Mouse (Mus musculus) embryonic fibroblast, embryonic 13.5 days (primary cell): ENCODE results near the gene Gyg. TPM values are rescaled to one million over a fixed set of nuclear protein-coding genes. Genes with fewer than 3 reads are reported as not detected.

ENCODE experiments used
- H3K27ac ChIP-seq: 2 replicates; pipeline ENCODE4 v1.5.1; 2012; ENCODE audit warnings: low read length, control low read depth, inconsistent platforms; ENCODE audit not compliant: insufficient read depth
- H3K4me1 ChIP-seq: 2 replicates; pipeline ENCODE4 v1.6.1; 2011; ENCODE audit warnings: low read length; ENCODE audit not compliant: control insufficient read depth, insufficient read depth
- H3K4me3 ChIP-seq: 2 replicates; pipeline ENCODE4 v1.5.1; 2011; ENCODE audit warnings: mild to moderate bottlenecking, control low read depth, low read length; ENCODE audit not compliant: insufficient read depth
- CTCF ChIP-seq: IDR thresholded peaks from 2 replicates; pipeline ENCODE4 v1.5.1; 2011; ENCODE audit warnings: mild to moderate bottlenecking, control low read depth, low read length, moderate library complexity, borderline replicate concordance; ENCODE audit not compliant: insufficient read depth
- POLR2A ChIP-seq: IDR thresholded peaks from 2 replicates; pipeline ENCODE4 v1.6.1; 2011; ENCODE audit warnings: low read depth, mild to moderate bottlenecking, control low read depth, low read length, moderate library complexity
- polyA plus RNA-seq: library from polyadenylated mRNA; stranded (reverse); fragments of >200 nt; gene quantifications from 2 replicates; pipeline ENCODE4 v1.2.4, GENCODE M21; 2011; ENCODE audit warnings: low read depth; ENCODE audit not compliant: missing spikeins, insufficient read length

Gene Gyg
- 75.1 and 89.4 TPM in 2 replicates for polyA plus RNA-seq

- H3K4me1 ChIP-seq = no peaks in the 10 kb centered on the region
- TF ChIP-seq POLR2A (peak; percentile 69), CTCF (no peak)
- no peak within 1 kb of the TSS for H3K27ac ChIP-seq
- H3K4me3 ChIP-seq = peak within 1 kb of the TSS; percentile 55
These were observed at the start of gene Gyg for GRCm38 (mm10) chr3:20154531-20155367. TSS of gene Gyg (minus strand) at chr3:20155317.

- H3K27ac ChIP-seq = no peak overlapping the region
- no peak for TF ChIP-seq POLR2A
- TF ChIP-seq CTCF = peak; percentile 75; the same call in 1 of the 2 replicates
- H3K4me3 ChIP-seq = no peak overlapping the region
- no peaks in the 10 kb centered on the region for H3K4me1 ChIP-seq
These were observed 43.8 kb upstream of the Gyg start for GRCm38 (mm10) chr3:20198869-20199268.

GRCm38 (mm10) chr3:20197878-20198277, 42.8 kb upstream of the Gyg start:
- no peaks in the 10 kb centered on the region for H3K4me1 ChIP-seq
- H3K4me3 ChIP-seq = no peak overlapping the region
- TF ChIP-seq CTCF = no peak
- no peak overlapping the region for H3K27ac ChIP-seq

- Histone ChIP-seq H3K4me3 (no peak overlapping the region), H3K27ac (0 out of 2 replicates have a peak overlapping the region, but pooled peaks have one; percentile 26), H3K4me1 (0 out of 2 replicates have a peak, but pooled peaks cover 3% of the 10 kb centered on the region)
- no peak for TF ChIP-seq POLR2A
- no peak for TF ChIP-seq CTCF
These were observed 34.0 kb upstream of the Gyg start for GRCm38 (mm10) chr3:20188976-20189675.

- no peaks in the 10 kb centered on the region for H3K4me1 ChIP-seq
- no peak overlapping the region for H3K4me3 ChIP-seq
- TF ChIP-seq CTCF = no peak
- TF ChIP-seq POLR2A = no peak
- no peak overlapping the region for H3K27ac ChIP-seq
These were observed 17.3 kb upstream of the Gyg start for GRCm38 (mm10) chr3:20172394-20172793.

DNA sequence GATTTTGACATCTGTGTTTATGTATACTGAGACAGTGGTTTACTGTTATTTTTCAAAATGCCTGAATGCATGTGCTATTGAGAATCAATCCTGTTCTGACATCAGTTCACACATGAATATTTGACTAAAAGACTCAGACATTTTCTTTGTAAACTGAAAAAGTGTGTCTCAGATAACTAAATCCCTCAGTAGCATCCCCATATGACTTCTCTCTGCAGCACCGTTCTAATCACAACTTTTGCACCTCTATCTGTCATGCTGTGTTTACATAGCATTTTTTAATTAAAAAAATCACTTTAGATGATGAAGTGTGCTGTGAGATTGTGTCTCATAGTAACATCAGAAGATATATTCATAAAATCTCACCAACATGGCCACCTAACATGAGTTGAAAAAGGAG, 12.4 kb upstream of the Gyg start:
- no peaks in the 10 kb centered on the region for H3K4me1 ChIP-seq
- H3K4me3 ChIP-seq = no peak overlapping the region
- TF ChIP-seq CTCF = no peak
- TF ChIP-seq POLR2A = no peak
- H3K27ac ChIP-seq = no peak overlapping the region

GRCm38 (mm10) chr3:20155476-20155875, 359 bp upstream of the Gyg start:
- no peak overlapping the region for H3K27ac ChIP-seq
- no peak for TF ChIP-seq CTCF
- TF ChIP-seq POLR2A = no peak
- H3K4me3 ChIP-seq = no peak overlapping the region
- no peaks in the 10 kb centered on the region for H3K4me1 ChIP-seq

GRCm38 (mm10) chr3:20151651-20152050, 3.5 kb downstream of the Gyg start:
- TF ChIP-seq CTCF (no peak), POLR2A (no peak)
- Histone ChIP-seq H3K4me3 (no peak overlapping the region), H3K4me1 (no peaks in the 10 kb centered on the region; the same call in 1 of the 2 replicates), H3K27ac (no peak overlapping the region)

GRCm38 (mm10) chr3:20150511-20150910, 4.6 kb downstream of the Gyg start:
- H3K4me1 ChIP-seq = no peaks in the 10 kb centered on the region; the same call in 1 of the 2 replicates
- TF ChIP-seq POLR2A = no peak
- no peak for TF ChIP-seq CTCF
- no peak overlapping the region for H3K27ac ChIP-seq
- no peak overlapping the region for H3K4me3 ChIP-seq

GRCm38 (mm10) chr3:20147647-20148046, 7.5 kb downstream of the Gyg start:
- TF ChIP-seq POLR2A (no peak), CTCF (no peak)
- no peak overlapping the region for H3K4me3 ChIP-seq
- no peaks in the 10 kb centered on the region; the same call in 1 of the 2 replicates for H3K4me1 ChIP-seq
- peak overlapping the region; percentile 65 for H3K27ac ChIP-seq
